Mouse (Mus musculus) right cerebral cortex, postnatal 4 days (tissue): Measurements from ENCODE around the gene Gm6096.
A peak's percentile ranks its signal among the peaks of the same experiment; 100 is the strongest.
"Not testable (repeated sequence)": the region's sequence is repeated elsewhere in the genome, so short reads cannot be mapped to it uniquely, and the experiment has no call there.

Experiments
- DNase-seq: peaks from one replicate; pipeline ENCODE4 v3.0.0-alpha.2; 2022

Gm6096 gene

DNA sequence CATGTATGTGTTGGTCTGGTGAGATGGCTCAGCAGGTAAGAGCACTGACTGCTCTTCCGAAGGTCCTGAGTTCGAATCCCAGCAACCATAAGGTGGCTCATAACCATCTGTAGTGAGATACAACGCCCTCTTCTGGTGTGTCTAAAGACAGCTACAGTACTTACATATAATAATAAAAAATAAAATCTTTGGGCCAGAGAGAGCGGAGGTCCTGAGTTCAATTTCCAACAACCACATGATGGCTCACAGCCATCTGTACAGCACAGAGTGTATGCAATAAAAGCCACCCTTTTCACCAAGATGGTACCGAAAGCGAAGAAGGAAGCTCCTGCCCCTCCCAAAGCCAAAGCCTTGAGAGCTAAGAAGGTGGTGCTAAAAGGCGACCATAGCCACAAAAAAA lies at the start of gene Gm6096:
TSS of gene Gm6096 (plus strand) at position 301 of the 400 bp plus-strand sequence.
- no peak for DNase-seq

- DNase-seq = not testable (repeated sequence)
Measured at GRCm38 (mm10) chr7:34202147-34202546, 48.7 kb upstream of the Gm6096 start.

DNA sequence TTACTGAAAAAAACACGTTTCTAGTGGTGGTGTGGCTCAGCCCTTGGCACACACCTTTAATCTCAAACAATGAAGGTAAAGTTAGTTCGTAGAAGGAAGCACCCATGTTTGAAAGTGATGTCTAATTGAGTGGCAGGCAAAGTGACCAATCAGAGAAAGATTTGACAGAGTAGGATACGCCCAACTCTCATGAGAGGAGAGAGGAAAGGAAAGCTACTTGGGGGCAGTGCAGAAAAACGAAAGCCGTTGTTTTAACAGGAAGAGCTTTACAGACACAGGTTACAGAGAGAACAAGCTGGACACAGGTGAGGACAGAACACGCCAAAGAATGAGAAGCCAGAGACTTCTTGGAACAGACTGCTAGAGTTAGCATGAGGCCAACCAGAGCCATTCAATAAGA lies 44.5 kb upstream of the Gm6096 start:
- no peak for DNase-seq

DNA sequence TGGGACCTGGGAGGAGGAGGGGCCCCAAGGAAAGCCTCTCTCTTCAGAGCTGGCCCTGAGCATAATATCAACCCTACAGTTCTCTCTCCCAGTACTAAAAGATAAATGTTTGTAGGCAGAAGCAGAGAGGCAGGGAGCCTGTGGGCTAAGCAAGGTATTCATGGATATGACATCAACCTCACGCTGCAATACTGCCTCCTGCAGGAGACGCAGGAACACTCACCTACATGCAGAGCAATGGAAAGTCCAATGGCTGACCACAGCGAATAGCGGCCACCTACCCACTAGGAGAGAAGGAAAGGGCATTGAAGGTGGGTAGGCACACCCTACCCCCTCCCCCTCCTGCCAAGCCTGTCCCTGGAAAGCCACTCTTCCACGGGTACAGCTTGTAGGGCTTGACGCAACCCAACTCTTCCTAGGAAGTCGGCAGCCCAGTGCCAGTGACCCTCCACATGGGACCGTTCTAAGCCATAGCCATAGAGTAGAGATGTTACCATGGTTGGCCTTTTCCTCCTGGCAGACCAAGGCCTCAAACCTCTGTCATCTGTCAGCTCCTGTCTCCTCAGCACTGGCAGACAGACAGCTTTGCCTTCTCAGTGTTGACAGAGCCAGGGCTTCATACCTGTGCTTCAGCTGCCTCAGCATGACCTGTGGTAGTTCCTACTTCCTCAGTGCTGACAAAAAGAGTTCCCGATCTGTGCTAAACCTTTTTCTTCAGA lies 42.7 kb upstream of the Gm6096 start:
- DNase-seq = no peak

DNA sequence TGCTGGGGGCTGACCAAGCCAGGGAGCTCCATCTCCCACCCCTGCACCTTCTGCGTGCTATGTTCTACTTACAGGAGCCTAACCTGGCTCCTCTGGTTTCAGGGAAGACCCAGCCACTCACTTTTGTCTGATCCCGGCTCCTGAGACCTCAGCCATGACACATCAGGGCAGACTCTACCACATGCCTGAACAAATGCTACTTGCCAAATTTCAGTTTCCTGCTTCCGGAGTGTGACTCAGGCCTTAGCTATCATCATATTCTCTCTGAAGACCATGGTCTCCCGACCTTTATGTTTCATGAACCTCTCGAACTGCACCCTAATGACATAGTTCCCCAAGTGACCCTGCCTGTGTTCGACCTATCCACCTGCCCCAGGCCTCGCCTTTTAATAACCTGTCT lies 37.6 kb upstream of the Gm6096 start:
- DNase-seq = no peak

DNA sequence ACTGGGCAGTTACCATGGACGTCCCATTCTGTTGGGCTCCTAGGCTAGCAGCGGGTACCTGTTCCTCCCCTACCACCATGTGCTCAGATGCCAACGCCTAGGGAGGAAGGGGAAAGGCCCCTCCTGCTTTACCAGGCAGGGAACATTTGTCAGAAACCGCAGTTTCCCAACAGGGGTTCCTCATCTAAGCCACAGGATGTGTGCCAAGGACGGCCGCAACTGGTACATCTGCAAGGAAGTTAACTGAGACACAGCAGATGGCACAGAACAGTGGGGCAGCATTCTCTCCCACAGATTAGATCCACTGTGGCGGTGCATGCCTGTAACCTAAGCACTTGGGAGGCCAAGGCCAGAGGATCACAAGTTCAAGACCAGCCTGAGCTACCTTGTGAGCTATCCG lies 36.2 kb upstream of the Gm6096 start:
- no peak for DNase-seq

DNA sequence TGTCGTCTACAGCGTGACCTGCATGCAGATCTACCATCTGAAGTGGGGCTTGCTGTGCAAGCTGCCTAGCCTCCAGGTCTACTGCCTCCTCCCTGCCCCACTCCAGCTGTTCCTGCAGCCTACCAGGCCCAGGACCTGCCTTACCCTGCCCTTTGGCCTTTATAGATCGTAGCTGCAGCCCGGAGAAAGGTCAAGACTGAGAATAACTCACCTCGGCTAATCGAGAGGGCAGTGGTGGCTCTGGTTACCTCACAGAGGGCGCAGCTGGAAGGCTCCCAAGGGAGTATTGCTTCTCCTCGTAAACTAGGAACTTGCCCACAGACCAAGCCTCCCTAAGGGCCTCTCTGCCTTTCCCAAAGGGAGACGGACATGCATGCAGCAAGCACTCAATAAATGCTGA lies 35.4 kb upstream of the Gm6096 start:
- DNase-seq = no peak

- DNase-seq = no peak
Measured at GRCm38 (mm10) chr7:34216474-34216873, 34.4 kb upstream of the Gm6096 start.

DNA sequence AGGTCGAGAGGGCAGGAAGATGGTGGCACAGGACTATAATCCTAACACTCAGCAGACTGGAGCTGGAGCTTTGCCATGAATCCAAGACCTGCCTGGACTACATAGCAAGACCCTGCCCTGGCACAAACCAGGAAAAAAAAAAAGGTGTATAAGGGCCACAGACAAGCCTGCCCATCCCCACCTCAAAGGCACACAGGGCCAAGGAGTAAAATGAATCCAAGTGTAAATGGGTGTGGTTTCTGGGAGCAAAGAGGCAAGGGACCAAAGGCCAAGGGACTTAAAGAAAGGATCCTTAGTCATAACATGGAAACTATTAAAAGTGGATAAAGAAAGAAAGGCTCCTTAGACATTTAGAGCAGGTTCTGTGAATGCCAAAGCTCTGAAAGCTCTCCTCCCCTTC lies 32.3 kb upstream of the Gm6096 start:
- no peak for DNase-seq

GRCm38 (mm10) chr7:34221594-34222250 lies 29.1 kb upstream of the Gm6096 start:
- DNase-seq = no peak

- no peak for DNase-seq
Measured at GRCm38 (mm10) chr7:34222340-34222739, 28.5 kb upstream of the Gm6096 start.

DNA sequence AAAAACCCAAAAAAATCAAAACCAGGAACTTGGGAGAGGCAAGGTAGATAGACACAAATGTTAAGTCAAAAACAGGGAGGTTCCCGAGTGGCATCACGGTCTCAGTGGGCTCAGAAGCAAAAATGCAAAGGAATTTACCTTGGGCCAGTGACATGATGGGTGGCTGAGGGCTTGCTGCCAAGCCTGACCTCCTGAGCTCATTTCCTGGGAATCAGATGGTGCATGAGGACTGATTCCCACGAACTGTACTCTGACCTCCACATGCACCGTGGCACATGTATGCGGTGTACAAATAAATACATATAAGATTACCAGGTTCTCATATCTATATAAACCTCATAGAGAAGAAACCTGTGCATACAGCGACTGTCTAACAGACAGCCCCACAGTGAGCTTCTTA lies 26.5 kb upstream of the Gm6096 start:
- no peak for DNase-seq

DNA sequence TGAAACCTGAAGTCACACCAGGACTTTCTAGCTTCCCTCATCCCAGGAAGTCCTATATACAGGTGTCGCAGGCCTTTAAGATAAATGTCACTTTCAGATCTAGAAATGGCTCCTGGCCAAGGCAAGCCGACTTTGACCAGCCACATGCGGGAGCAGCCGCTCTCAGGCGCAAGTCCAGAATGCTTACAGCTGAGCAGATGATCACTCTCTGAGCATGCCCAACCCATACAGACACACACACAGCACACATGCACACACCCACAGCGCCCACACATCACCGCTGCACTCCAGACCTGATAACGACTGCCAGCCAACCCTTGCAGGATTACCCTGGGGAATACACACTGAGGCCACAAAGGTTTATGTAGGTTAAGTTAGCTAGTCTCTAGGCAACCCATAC lies 24.8 kb upstream of the Gm6096 start:
- DNase-seq = no peak

DNA sequence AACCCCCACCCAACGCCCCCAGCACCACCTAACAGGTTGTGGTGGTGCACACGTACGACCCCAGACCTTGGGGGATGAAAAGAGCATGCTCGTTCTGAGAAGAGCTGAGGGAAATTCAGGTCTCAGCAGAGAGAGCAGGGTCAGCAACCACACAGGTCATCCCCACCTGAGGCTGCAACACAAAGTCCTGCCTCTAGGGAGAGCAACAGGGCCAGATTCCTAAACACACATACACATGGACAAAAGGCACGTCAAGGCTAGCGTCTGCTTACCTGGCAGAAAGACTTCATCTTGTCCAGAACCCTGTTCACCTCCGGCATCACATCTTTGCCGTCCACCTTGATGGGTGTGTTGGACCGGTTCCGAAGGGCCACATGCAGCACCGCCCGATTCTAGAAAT lies 24.0 kb upstream of the Gm6096 start:
- no peak for DNase-seq

DNA sequence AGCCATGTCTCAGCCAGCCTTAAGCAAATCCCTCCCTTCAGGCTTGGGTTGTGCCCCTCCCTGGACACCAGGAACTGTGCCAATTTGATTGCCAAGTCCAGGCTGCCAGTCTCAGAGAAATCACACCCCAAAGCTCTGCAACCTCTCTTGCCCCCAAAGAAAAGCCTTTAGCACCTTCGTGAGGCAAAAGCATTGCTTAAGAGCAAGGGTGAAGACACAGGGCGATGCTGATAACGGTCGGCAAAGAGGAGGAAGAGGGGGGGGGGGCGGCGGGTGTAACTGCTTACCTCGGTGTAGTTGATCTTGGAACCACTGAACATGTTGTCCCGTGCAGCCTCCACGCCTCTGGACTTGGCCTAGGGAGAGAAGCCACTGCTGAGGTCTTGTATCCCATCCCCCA lies 22.2 kb upstream of the Gm6096 start:
- DNase-seq = no peak

GRCm38 (mm10) chr7:34229153-34229552 lies 21.7 kb upstream of the Gm6096 start:
- no peak for DNase-seq

GRCm38 (mm10) chr7:34229691-34230111 lies 21.1 kb upstream of the Gm6096 start:
- peak; percentile 48 for DNase-seq

DNA sequence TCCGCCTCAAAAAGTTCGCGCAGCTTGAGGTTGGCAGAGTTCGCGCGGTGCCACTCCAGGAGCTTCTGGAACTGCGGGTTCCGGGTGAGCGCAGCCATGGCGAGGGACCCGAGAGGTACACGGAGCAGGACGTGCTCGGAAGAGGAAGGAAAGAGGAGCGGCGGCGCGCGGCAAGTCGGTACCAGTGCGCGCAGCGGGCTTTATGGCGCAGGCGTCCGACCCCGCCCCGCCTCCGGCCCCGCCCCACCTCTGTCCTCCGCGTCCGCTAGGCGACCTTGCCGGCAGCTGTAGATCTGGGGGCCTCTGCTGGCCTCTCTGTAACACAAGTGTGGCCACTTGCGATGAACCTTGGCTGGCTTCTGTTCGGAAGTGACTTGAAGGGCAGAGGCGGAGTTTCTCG lies 20.7 kb upstream of the Gm6096 start, which contains the start of gene Gpi1:
TSS of gene Gpi1 (minus strand) at position 221 of the 400 bp plus-strand sequence.
- DNase-seq = peak; percentile 75

DNA sequence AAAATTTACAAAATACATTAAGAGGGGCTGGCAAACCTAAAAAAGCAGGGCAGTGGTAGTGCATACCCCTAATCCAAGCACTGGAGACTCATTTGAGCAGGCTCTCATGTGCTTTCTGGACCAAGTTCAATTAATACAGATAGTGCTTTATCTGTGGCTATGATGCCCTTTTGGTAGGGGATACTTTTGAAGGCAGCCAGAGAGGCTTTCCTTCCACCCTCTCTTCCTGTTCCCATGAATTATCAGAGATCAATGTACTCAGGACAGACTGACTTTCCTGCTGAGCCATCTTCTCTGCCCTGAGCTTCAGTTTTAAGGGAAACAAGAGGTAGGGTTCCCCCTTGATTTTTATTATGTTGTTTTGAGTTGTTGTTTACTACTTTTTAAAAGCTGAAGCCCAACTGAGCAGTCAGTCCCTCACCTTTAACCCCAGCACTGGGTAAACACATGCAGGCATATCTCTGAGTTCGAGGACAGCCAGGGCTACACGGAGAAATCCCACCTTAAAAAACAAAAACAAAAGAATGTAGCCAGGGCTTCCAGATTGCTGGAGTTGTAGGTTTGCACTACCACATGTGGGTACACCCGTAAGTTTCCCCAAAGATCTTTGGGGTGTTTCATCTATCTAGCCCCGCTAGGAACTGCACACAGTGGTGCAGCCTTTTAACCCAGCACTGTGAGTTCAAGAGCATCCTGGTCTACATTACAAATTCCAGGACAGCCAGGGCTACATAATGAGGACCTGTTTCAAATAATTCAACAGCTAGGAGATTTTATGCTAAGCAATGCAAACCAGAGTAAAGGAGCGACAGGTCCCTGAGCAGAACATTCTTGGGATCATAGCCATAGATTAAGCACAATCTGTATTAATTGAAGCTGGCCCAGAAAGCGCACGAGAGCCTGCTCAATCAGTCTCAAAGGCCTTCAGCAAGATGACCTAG lies 17.8 kb upstream of the Gm6096 start:
- no peak for DNase-seq

GRCm38 (mm10) chr7:34233909-34234609 lies 16.8 kb upstream of the Gm6096 start:
- DNase-seq = peak; percentile 99

- no peak for DNase-seq
Measured at GRCm38 (mm10) chr7:34234610-34235561, 16.0 kb upstream of the Gm6096 start.

DNA sequence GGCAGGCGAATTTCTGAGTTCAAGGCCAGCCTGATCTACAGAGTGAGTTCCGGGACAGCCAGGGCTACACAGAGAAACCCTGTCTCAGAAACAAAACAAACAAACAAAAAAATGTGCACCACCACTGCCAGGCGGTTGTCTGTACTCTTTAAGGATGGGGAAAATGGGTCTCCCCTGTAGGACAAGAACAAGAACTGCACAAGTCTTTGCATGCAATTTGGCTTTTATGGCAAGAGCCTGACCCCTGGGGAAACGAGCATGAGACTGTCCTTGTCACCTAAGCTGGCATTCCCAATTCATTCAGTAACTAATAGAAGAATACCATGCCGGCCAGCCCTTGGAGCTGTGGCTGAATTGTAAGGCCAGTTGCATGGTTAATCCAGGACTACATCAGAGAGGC lies 15.2 kb upstream of the Gm6096 start:
- no peak for DNase-seq
